Mouse (Mus musculus): ENCODE measurements around the gene Vwa7. TPM values are rescaled to one million over a fixed set of nuclear protein-coding genes. Genes with fewer than 3 reads are reported as not detected.

The Vwa7 gene
- polyA plus RNA-seq, 1 experiment from 2014 or later, result 0.28 TPM

DNA sequence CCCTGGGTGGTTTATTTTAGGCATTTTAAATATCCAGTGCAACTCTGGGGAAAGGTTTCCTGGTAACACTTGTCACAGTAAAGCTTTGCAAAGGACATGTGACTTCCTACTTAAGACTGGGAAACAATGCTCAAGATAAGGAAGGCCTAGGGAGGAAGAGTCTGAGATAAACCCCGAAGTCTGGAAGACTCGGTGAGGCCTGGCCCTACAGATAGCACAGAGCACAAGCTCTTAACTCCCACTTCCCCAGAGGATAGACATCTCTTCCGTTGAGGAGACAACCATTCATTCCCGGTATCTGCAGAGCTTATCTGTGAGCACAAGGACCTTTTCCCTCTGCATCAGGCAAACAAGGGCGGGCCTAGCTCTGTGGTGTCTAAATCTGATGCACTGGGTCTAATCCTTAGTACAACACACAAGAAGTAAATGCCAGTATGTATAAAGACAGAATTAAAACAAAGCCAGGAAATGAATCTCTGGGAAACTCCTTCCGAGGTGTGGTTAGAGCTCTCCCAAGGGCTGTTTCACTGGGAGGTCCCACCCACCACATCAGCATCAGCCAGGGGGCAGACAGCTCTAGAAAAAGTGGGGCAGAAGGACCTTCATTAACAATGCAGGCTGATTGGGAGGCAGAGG, 5.6 kb downstream of the Vwa7 start:
- no peak for DNase-seq (ENCODE audit: low spot score)
- Histone ChIP-seq H3K9me3 (ENCODE audit: control insufficient read depth, low read length) (no peaks in the 10 kb centered on the region), H3K36me3 (ENCODE audit: control insufficient read depth, insufficient read depth, low read length) (no peaks in the 10 kb centered on the region), H3K4me2 (replicated peaks; ENCODE audit: low read depth) (no peak overlapping the region), H3K27me3 (ENCODE audit: control insufficient read depth, insufficient read depth, low read length) (no peaks in the 10 kb centered on the region), H3K27ac (replicated peaks) (peak overlapping the region; percentile 56; the same call in 1 of the 2 replicates), H3K4me3 (ENCODE audit: low read depth, low read length) (no peak overlapping the region), H3K9ac (ENCODE audit: low read length) (no peak overlapping the region), H3K4me1 (replicated peaks; ENCODE audit: control insufficient read depth, insufficient read depth) (no peaks in the 10 kb centered on the region)
- 29% methylated on average over 6 of the region's 6 CpGs for WGBS
- TF ChIP-seq EP300 (optimal IDR thresholded peaks at IDR 0.05) (no peak), CTCF (IDR thresholded peaks at IDR 0.05; ENCODE audit: low read depth) (peak; percentile 31; the same call in 1 of the 2 replicates)
- peak; percentile 6; the same call in 1 of the 2 replicates for ATAC-seq (ENCODE audit: low FRiP score, low TSS enrichment)

DNA sequence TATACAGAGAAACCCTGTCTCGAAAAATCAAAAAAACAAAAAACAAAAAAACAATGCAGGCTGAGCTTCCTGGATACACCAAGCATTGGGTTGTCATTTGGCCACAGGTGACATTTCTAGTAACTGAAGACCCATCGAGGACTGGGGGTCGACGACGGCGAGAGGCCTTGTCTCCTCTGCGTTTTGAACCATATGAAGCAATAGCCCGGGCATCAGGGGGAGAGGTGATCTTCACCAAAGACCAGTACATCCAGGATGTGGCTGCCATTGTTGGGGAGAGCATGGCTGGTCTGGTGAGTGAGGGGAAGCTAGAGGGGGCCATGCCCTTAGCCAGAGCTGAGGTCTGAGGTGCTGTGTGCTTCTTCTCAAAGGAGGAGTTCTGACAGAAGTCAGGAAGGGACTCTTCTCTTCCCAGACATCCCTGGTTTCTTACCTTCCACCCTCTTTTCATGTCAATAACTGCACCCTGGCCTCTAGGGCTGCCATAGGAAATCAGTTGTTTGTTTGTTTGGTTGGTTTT, 6.2 kb downstream of the Vwa7 start:
- no peak for DNase-seq (ENCODE audit: low spot score)
- ATAC-seq (ENCODE audit: low FRiP score, low TSS enrichment), result no peak
- H3K27me3 ChIP-seq (ENCODE audit: control insufficient read depth, insufficient read depth, low read length), result no peaks in the 10 kb centered on the region
- H3K27ac ChIP-seq (replicated peaks), result no peak overlapping the region
- no peak overlapping the region for H3K4me3 ChIP-seq (ENCODE audit: low read depth, low read length)
- H3K9me3 ChIP-seq (ENCODE audit: control insufficient read depth, low read length), result no peaks in the 10 kb centered on the region
- WGBS, result 95% methylated on average over 8 of the region's 8 CpGs
- H3K4me1 ChIP-seq (replicated peaks; ENCODE audit: control insufficient read depth, insufficient read depth), result no peaks in the 10 kb centered on the region; the same call in 1 of the 2 replicates
- no peak overlapping the region for H3K9ac ChIP-seq (ENCODE audit: low read length)
- no peak for TF ChIP-seq CTCF (IDR thresholded peaks at IDR 0.05; ENCODE audit: low read depth)
- no peak for TF ChIP-seq EP300 (optimal IDR thresholded peaks at IDR 0.05)
- no peak overlapping the region for H3K4me2 ChIP-seq (replicated peaks; ENCODE audit: low read depth)
- H3K36me3 ChIP-seq (ENCODE audit: control insufficient read depth, insufficient read depth, low read length), result no peaks in the 10 kb centered on the region

DNA sequence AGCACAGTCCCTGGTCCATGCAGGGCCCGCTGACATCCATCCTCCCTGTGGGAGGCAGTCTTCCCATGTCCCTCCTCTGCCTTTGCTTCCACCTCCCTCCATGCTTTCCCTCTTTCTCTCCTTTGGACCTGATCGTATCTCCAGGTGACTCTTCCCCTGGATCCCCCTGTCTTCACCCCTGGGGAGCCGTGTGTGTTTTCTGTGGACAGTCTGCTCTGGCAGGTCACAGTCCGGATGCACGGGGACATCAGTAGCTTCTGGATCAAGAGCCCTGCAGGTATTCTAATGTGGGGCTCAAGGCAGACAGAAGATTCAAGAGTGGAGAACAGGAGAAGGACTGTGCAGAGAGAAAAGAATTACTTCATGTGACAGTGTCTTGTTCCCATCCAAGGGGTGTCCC, 6.8 kb downstream of the Vwa7 start:
- no peak for ATAC-seq (ENCODE audit: low FRiP score, low TSS enrichment)
- 87% methylated on average over 5 of the region's 5 CpGs for WGBS
- DNase-seq (ENCODE audit: low spot score), result no peak

DNA sequence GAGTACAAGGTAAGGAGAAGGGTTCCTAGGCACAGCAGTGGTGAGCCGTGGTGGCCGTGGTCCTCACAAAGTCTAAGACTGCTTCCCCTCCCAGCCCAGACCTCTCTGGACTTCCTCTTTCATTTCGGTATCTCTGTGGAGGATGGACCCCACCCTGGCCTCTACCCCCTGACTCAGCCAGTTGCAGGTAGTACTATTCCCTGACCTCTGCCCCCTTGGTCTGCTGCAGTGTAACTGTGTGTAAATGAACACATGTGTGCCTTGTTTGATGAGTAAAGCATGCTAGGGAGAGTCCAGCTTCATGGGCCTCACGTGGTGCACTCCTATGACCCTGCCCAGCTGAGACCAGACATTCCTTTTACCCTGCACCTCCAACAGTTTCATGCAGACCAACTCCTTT, 7.4 kb downstream of the Vwa7 start:
- no peaks in the 10 kb centered on the region; the same call in 1 of the 2 replicates for H3K4me1 ChIP-seq (replicated peaks; ENCODE audit: control insufficient read depth, insufficient read depth)
- no peaks in the 10 kb centered on the region for H3K9me3 ChIP-seq (ENCODE audit: control insufficient read depth, low read length)
- peak; percentile 69 for DNase-seq (ENCODE audit: low spot score)
- H3K9ac ChIP-seq (ENCODE audit: low read length), result no peak overlapping the region
- H3K27ac ChIP-seq (replicated peaks), result 0 out of 2 replicates have a peak overlapping the region, but pooled peaks have one; percentile 35
- 68% methylated on average over 4 of the region's 4 CpGs for WGBS
- no peak overlapping the region for H3K4me3 ChIP-seq (ENCODE audit: low read depth, low read length)
- no peaks in the 10 kb centered on the region for H3K36me3 ChIP-seq (ENCODE audit: control insufficient read depth, insufficient read depth, low read length)
- no peaks in the 10 kb centered on the region for H3K27me3 ChIP-seq (ENCODE audit: control insufficient read depth, insufficient read depth, low read length)
- TF ChIP-seq EP300 (optimal IDR thresholded peaks at IDR 0.05), result no peak
- no peak for TF ChIP-seq CTCF (IDR thresholded peaks at IDR 0.05; ENCODE audit: low read depth)
- no peak overlapping the region for H3K4me2 ChIP-seq (replicated peaks; ENCODE audit: low read depth)
- ATAC-seq (ENCODE audit: low FRiP score, low TSS enrichment), result peak; percentile 72

More for the DNA sequence above, 6.8 kb downstream of the Vwa7 start:
- Histone ChIP-seq H3K9ac (ENCODE audit: low read length) (no peak overlapping the region), H3K4me3 (ENCODE audit: low read depth, low read length) (no peak overlapping the region), H3K4me1 (replicated peaks; ENCODE audit: control insufficient read depth, insufficient read depth) (no peaks in the 10 kb centered on the region; the same call in 1 of the 2 replicates), H3K36me3 (ENCODE audit: control insufficient read depth, insufficient read depth, low read length) (no peaks in the 10 kb centered on the region), H3K4me2 (replicated peaks; ENCODE audit: low read depth) (no peak overlapping the region), H3K27ac (replicated peaks) (peak overlapping the region; percentile 35; the same call in 1 of the 2 replicates), H3K9me3 (ENCODE audit: control insufficient read depth, low read length) (no peaks in the 10 kb centered on the region), H3K27me3 (ENCODE audit: control insufficient read depth, insufficient read depth, low read length) (no peaks in the 10 kb centered on the region)
- TF ChIP-seq EP300 (optimal IDR thresholded peaks at IDR 0.05) (no peak), CTCF (IDR thresholded peaks at IDR 0.05; ENCODE audit: low read depth) (no peak)

DNA sequence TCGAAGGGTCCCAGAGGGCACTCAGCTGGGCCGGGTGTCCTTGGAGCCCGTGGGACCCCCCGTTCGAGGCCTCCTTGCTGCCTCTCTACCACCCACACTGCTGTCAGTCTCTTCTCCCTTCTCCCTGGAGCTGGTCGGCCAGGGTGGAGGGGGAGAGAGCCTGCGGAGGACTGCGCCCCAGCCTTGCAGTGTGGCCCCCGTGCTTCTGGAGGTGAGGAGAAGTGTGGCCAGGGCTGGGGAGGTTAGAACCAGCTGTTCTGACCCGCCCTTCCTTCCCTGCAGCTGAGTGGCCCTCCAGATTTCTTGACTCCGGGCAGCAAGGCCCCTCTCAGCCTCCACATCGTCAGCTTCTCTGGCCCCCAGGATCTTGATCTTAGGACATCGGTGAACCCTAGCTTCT, 7.9 kb downstream of the Vwa7 start:
- TF ChIP-seq EP300 (optimal IDR thresholded peaks at IDR 0.05) (no peak), CTCF (IDR thresholded peaks at IDR 0.05; ENCODE audit: low read depth) (no peak)
- 60% methylated on average over 11 of the region's 13 CpGs for WGBS
- H3K9me3 ChIP-seq (ENCODE audit: control insufficient read depth, low read length), result no peaks in the 10 kb centered on the region
- H3K4me3 ChIP-seq (ENCODE audit: low read depth, low read length), result no peak overlapping the region
- peak overlapping the region; percentile 30; the same call in 1 of the 2 replicates for H3K27ac ChIP-seq (replicated peaks)
- DNase-seq (ENCODE audit: low spot score), result no peak
- no peaks in the 10 kb centered on the region for H3K27me3 ChIP-seq (ENCODE audit: control insufficient read depth, insufficient read depth, low read length)
- ATAC-seq (ENCODE audit: low FRiP score, low TSS enrichment), result no peak
- H3K36me3 ChIP-seq (ENCODE audit: control insufficient read depth, insufficient read depth, low read length), result no peaks in the 10 kb centered on the region
- H3K4me2 ChIP-seq (replicated peaks; ENCODE audit: low read depth), result no peak overlapping the region
- H3K9ac ChIP-seq (ENCODE audit: low read length), result no peak overlapping the region
- no peaks in the 10 kb centered on the region; the same call in 1 of the 2 replicates for H3K4me1 ChIP-seq (replicated peaks; ENCODE audit: control insufficient read depth, insufficient read depth)
